Mouse (Mus musculus): Measurements from ENCODE around the gene Stub1.
A peak's percentile ranks its signal among the peaks of the same experiment; 100 is the strongest.

Stub1 gene

GRCm38 (mm10) chr17:25867836-25868600, 34.8 kb upstream of the Stub1 start:
- DNase-seq: no peak

DNA sequence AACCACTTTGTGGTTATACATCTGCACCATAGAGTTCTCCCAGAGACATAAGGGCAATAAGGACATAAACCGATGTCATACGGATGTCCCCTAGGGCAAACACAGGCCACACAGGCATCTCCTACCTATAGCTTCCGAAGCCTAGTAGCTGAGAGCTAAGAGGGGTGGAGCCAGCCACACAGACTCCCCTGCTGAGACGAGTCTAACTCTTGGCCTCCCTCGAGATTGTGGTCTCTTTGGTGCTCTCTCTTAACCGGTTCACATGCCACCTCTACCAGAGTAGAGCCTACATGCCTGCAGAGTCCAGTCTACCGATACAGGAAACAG, 34.3 kb upstream of the Stub1 start:
- DNase-seq: no peak

- DNase-seq: no peak
These were observed 33.0 kb upstream of the Stub1 start for GRCm38 (mm10) chr17:25866172-25866571.

- no peak for DNase-seq
These were observed 32.1 kb upstream of the Stub1 start for GRCm38 (mm10) chr17:25865288-25865687.

GRCm38 (mm10) chr17:25864311-25864710, 31.1 kb upstream of the Stub1 start:
- DNase-seq: no peak

DNA sequence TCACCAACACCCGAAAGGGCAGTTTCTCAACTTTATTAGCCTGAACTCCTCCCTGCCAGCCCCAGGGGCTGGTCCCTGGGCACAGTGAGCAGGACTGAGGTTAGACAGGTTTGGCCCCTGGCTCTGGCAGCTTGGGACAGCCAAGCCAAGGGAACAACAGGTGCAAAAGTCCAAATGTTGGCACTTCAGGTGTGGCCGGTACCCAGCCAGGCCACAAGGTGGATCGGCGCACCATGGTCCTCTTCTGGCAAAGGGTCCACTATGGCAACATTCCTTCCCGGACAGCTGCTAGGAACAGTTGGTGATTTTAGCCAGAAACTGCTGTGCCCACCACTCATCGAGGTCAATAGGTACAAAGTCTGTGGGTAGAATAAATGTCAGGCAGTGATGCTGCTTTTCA, 30.5 kb upstream of the Stub1 start:
- no peak for DNase-seq

DNA sequence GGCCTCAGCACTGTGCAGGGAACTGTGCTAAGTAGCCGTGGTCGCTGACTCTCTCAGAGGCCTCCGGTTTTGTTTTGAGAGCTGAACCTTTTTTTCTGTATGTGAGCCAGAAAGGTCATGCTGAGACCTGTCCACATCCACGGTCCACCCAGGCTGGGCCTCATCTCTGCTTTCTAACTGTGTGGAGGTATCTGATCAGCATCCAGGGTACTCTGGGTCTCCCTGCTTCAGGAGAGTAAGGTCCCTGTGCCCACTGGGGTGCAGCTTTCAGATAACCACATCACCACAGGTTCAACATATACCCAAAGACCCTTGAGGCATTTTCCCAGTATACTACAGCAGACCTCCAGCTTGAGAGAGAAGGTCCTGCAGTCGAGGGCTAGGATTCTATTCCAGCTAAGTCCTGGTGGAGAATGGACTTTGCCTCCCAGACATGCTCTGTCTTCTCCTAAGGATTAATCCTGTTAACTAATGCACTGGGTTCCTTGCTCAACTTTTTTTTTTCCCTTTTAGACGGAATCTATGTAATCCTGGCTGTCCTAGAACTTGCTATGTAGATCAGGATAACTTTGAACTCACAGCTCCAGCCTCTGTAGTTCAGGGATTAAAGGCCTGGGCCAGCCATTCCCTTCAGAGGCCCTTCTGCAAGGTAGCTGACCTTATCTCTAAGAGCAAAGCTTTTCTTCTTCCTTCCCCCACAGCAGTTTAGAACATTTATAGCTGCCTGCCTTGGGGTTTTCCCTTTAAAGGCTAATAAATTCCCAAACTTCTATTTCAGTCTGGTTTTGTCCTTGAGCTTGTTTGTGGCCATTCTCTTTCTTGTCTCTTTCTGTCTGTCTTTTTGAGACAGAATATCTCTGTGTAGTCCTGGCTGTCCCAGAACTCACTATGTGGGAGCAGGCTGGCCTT, 28.8 kb upstream of the Stub1 start:
- no peak for DNase-seq

DNA sequence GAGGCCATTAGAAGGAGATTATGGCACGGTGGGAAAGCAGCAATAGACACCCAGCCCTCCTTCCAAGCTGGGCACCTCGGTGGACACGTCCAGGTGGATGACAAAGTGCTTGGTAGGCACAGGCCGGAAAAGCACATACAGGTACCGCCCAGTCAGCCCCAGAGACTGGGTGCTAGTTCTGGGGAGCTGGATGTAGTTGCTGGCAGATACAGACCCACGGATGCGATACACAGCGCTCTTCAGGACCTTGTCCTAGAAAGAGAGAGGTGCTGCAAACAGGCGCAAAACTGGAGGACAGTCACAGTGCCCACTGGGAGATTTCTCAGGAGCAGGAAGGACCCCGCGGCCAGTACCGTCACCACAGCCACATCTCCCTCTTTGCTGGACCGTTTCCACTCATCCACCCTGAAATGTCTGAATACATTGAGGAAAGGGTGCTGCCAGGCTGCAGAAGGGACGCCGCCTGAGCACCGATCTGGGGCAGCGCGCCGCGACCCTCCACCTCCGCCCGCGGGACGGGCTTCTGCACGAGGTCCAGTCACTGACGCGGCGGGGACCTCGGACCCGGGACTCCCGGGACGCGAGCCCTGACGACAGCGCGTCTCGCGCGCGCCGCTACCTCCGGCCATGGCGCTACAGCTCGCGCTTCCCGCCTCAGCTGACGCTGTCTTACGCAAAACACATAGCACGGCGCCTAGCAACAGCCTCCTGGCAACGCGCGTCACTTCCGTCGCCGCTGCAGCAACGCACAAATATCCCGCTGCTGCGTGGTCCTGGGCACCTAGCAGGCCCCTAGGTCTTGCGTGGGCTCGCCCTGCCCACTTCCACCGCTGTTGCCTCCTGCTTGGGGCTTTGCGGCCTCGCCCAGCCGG, 27.9 kb upstream of the Stub1 start, which contains the start of gene Wdr90:
Gene Wdr90 (minus strand): TSS at position 670 of the 872 bp plus-strand sequence.
- DNase-seq: peak; percentile 89 to 90

GRCm38 (mm10) chr17:25860229-25860628, 27.0 kb upstream of the Stub1 start:
- DNase-seq: no peak

- DNase-seq: peak; percentile 96 to 97
These were observed 11.2 kb upstream of the Stub1 start, which contains the start of gene Rhot2 for GRCm38 (mm10) chr17:25844396-25844901. TSS of gene Rhot2 (minus strand) at chr17:25844851.

DNA sequence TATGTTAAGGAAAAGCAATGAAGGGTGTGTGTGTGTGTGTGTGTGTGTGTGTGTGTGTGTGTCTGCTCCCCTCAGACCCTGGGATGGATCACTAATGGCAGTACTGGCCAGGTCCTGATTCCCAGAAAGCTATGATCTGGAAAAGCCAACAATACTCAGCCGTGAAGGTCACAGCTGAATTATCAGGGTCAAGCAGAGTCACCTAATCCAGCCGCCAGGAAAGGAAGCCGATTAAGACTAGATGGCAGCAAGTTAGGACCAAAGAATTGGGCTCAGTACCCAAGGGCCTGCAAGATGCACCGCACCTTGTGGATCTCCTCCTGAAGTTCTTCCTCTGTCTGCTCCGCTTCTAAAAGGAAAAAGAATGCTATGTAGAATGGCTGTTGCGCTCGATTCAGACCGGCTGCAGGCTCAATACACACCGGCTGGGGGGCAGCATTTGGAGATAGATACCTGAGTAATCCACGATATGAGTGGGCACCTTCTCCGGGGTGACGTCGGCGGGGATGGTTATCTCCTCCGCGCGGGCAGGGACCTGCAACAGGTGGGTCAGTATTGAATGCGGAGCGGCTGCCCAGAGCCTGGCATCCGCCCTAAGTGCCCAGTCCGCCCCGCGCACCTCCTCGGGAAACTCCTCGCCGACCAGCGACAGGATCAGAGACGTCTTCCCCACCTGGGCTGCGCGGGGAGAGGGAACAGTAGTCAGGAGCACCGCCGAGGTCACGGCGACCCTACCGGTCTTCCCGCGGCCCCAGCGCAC, 10.6 kb upstream of the Stub1 start:
- no peak for DNase-seq

DNA sequence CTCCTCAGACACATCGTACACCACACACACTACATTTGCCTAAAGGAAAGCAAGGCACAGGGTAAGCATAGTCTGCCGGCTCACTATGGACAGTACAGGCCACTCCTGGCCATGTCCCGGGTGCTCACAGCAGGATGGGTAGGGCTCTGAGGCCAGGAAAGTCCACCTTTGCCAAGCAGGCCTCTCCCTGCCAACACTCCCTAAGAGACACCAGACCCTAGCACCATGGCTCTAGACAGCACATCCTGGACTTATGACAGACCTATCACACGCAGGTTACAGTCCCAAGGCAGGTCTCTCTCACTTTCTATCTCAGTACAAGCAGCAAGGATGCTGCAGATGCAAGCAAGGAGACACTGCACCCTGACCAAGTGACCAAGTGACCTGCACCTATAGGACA, 9.9 kb upstream of the Stub1 start:
- DNase-seq: no peak

GRCm38 (mm10) chr17:25842509-25842908, 9.3 kb upstream of the Stub1 start:
- DNase-seq: no peak

GRCm38 (mm10) chr17:25841117-25841880, 8.1 kb upstream of the Stub1 start, which contains the start of gene Gm20683:
TSS of gene Gm20683 (minus strand) at chr17:25841763.
- DNase-seq: no peak

- no peak for DNase-seq
These were observed 7.3 kb upstream of the Stub1 start for GRCm38 (mm10) chr17:25840519-25840918.

- DNase-seq: no peak
These were observed 6.4 kb upstream of the Stub1 start for GRCm38 (mm10) chr17:25839455-25840235.

DNA sequence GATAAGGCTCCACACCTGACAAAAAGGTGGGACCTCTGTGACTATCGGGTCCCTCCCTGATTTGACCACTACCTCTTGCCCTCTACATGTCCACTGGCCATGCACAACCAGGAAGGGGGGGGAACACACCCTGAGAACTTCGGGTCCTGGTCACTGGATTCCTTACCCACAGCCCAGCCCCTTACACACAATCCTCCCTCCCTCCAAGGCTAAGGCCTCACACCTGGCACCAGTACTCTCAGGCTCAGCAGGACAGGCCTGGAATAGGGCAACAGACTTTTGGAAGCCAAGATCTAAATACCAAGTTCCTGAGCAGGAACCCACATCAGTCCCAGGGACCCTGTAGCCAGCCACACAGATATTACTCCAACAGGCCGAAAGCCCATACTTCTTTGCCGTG, 5.7 kb upstream of the Stub1 start:
- no peak for DNase-seq

- no peak for DNase-seq
These were observed 4.3 kb upstream of the Stub1 start for GRCm38 (mm10) chr17:25837533-25837932.

DNA sequence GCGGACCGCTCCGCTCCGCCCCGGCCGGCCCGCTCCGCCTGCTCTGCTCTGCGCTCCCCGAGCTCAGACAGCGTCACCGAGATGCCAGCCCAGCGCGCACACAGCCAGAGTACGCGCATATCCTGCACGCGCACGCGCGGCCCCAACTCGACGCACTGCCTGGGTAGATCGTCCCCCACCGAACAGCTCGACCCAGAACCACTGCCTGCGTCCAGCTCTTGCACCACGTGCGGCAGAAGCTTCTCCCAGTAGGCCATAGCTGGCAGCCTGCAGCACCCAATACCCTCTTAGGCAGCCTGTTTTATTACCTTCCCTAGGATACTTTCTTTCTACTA, 3.8 kb upstream of the Stub1 start, which contains the start of gene Rhbdl1:
Gene Rhbdl1 (minus strand): TSS at position 220 of the 335 bp plus-strand sequence.
- peak; percentile 38 to 42 for DNase-seq

- DNase-seq: no peak
These were observed 3.3 kb upstream of the Stub1 start for GRCm38 (mm10) chr17:25836397-25837075.

Data from B cell, adult 2 months (primary cell).